ENCODE assay signal across 8 mouse cellular contexts in genomic region chr11:69099915-69100345, GRCm38 (mm10). TPM values are rescaled to one million over a fixed set of nuclear protein-coding genes. Genes with fewer than 3 reads are reported as not detected.
DNase-seq lines count a peak whose midpoint lies in the region; ATAC-seq lines count a peak whose summit lies in the region.

No protein-coding gene starts in this region.

- peak overlapping the region; percentile 83 for H3K27ac ChIP-seq in midbrain, embryonic 10.5 days (replicated peaks)

- peaks cover 4% of the 10 kb centered on the region; the same call in 1 of the 2 replicates for H3K27me3 ChIP-seq in midbrain, embryonic 10.5 days (ENCODE audit: low read depth, poor library complexity, severe bottlenecking)

- no peaks in the 10 kb centered on the region for H3K9me3 ChIP-seq in midbrain, embryonic 10.5 days (replicated peaks)

- peaks cover 43% of the 10 kb centered on the region for H3K36me3 ChIP-seq in midbrain, embryonic 10.5 days

- H3K4me3 ChIP-seq in midbrain, embryonic 10.5 days, result peak overlapping the region; percentile 65

- peaks cover 60% of the 10 kb centered on the region for H3K4me1 ChIP-seq in midbrain, embryonic 10.5 days

- peak; percentile 90 to 93 for DNase-seq in adrenal gland, adult 18-20 months (ENCODE audit: low spot score in 2 of 2)
- peak; percentile 87 for DNase-seq in embryo, embryonic 10.5 days (ENCODE audit: low spot score)
- DNase-seq in gastrocnemius, postnatal 14 days, result peak; percentile 96
- DNase-seq in left cerebral cortex, postnatal 4 days, result peak; percentile 81
- DNase-seq in midbrain, embryonic 10.5 days (ENCODE audit: low spot score), result peak; percentile 87
- peak; percentile 88 for DNase-seq in right cerebral cortex, postnatal 4 days
- peak; percentile 84 to 92 for DNase-seq in urinary bladder, postnatal 4 days (ENCODE audit: low spot score in 2 of 2)

- peak; percentile 20 for ATAC-seq in inflammation-experienced regulatory T-cells, adult 6 months

- intact Hi-C loops in gastrocnemius, postnatal 14 days (cut with DNase I; ENCODE audit: low total_unique reads), result no loop called here
- intact Hi-C loops in left cerebral cortex, postnatal 4 days (cut with DNase I), result no loop called here

- WGBS in midbrain, embryonic 10.5 days, result 3% methylated on average over 23 of the region's 23 CpGs

RNA-seq across cellular contexts. Expression of gene Per1, which starts 4.9 kb away (rescaled TPM):
- 10 to 100 TPM; 66.6 to 77.7 TPM for total RNA-seq in adrenal gland, adult 18-20 months (2021)
- total RNA-seq in gastrocnemius, postnatal 14 days (2021), result 10 to 100 TPM; 22.1 to 77.5 TPM
- 1 to 10 TPM; 5.2 to 6.2 (median 6.1) TPM for polyA plus RNA-seq in inflammation-experienced regulatory T-cells, adult 6 months (2017; shearing (Covaris generic))
- total RNA-seq in left cerebral cortex, postnatal 4 days (2021), result 10 to 100 TPM; 52.8 to 58.0 TPM
- polyA plus RNA-seq in midbrain, embryonic 10.5 days (2016; fragmentation: Nextera tagmentation; extraction: Ambion mirVana), result 6.8 and 7.6 TPM in 2 replicates

RNA-seq across cellular contexts. Expression of gene Vamp2, which starts 11.6 kb away (rescaled TPM):
- 100 to 1,000 TPM; 106 to 137 TPM for total RNA-seq in adrenal gland, adult 18-20 months (2021)
- total RNA-seq in gastrocnemius, postnatal 14 days (2021), result 10 to 100 TPM; 37.9 to 39.7 TPM
- polyA plus RNA-seq in inflammation-experienced regulatory T-cells, adult 6 months (2017; shearing (Covaris generic)), result 10 to 100 TPM; 26.9 to 31.5 (median 27.3) TPM
- total RNA-seq in left cerebral cortex, postnatal 4 days (2021), result 100 to 1,000 TPM; 579 to 594 TPM
- polyA plus RNA-seq in midbrain, embryonic 10.5 days (2016; fragmentation: Nextera tagmentation; extraction: Ambion mirVana), result 63.1 and 90.1 TPM in 2 replicates

RNA-seq across cellular contexts. Expression of gene Hes7, which starts 20.3 kb away (rescaled TPM):
- total RNA-seq in adrenal gland, adult 18-20 months (2021), result under 1 TPM in 1 of 2 experiments, not detected in 1; 0.26 TPM
- total RNA-seq in gastrocnemius, postnatal 14 days (2021), result under 1 TPM in 1 of 2 experiments, not detected in 1; 0.10 TPM
- polyA plus RNA-seq in inflammation-experienced regulatory T-cells, adult 6 months (2017; shearing (Covaris generic)), result not detected
- 1 to 10 TPM; 2.3 to 2.6 TPM for total RNA-seq in left cerebral cortex, postnatal 4 days (2021)
- 0.07 and 0.09 TPM in 2 replicates for polyA plus RNA-seq in midbrain, embryonic 10.5 days (2016; fragmentation: Nextera tagmentation; extraction: Ambion mirVana)

RNA-seq across cellular contexts. Expression of gene 9130213A22Rik, which starts 22.5 kb away (rescaled TPM):
- total RNA-seq in adrenal gland, adult 18-20 months (2021), result under 1 TPM; 0.43 to 0.61 TPM
- total RNA-seq in gastrocnemius, postnatal 14 days (2021), result under 1 TPM in 1 of 2 experiments, not detected in 1; 0.18 TPM
- under 1 TPM in 1 of 3 experiments, not detected in 2; 0.63 TPM for polyA plus RNA-seq in inflammation-experienced regulatory T-cells, adult 6 months (2017; shearing (Covaris generic))
- 1 to 10 TPM; 1.2 to 1.7 TPM for total RNA-seq in left cerebral cortex, postnatal 4 days (2021)
- polyA plus RNA-seq in midbrain, embryonic 10.5 days (2016; fragmentation: Nextera tagmentation; extraction: Ambion mirVana), result 0.07 and 0.14 TPM in 2 replicates

RNA-seq across cellular contexts. Expression of gene Aloxe3, which starts 25.8 kb away (rescaled TPM):
- total RNA-seq in adrenal gland, adult 18-20 months (2021), result 1 to 10 TPM; 1.1 to 1.6 TPM
- not detected for total RNA-seq in gastrocnemius, postnatal 14 days (2021)
- under 1 TPM in 1 of 3 experiments, not detected in 2; 0.13 TPM for polyA plus RNA-seq in inflammation-experienced regulatory T-cells, adult 6 months (2017; shearing (Covaris generic))
- 10 to 100 TPM; 10.8 to 13.1 TPM for total RNA-seq in left cerebral cortex, postnatal 4 days (2021)
- polyA plus RNA-seq in midbrain, embryonic 10.5 days (2016; fragmentation: Nextera tagmentation; extraction: Ambion mirVana), result 0.17 and 0.25 TPM in 2 replicates

Comparison
In these comparisons a context has a peak if more than half of its experiments do, and no peak if none do; other contexts are left out.
1. Peak in every context shown above with its lines: DNase-seq, ATAC-seq, H3K4me3 ChIP-seq and H3K27ac ChIP-seq.
2. RNA of gene Vamp2, which starts 11.6 kb away (total RNA-seq): 579 to 594 TPM in left cerebral cortex, postnatal 4 days; 106 to 137 TPM in adrenal gland, adult 18-20 months and 37.9 to 39.7 TPM in gastrocnemius, postnatal 14 days; every median in the first group is over 4 times any median in the second.